Mouse (Mus musculus) monocyte, adult 5-6 weeks (primary cell): ENCODE measurements at regions not wholly inside any gene's neighbourhood (a gene's known extent, or its start where the extent isn't known, plus 50 kb on each side); places are given as distances from the start of the nearest gene placed in this dataset.
"Not testable (repeated sequence)": the region's sequence is repeated elsewhere in the genome, so short reads cannot be mapped to it uniquely, and the experiment has no call there.

ENCODE experiments used
- ATAC-seq: fragments of 153-309, 156-312 bp; replicated peaks from 2 replicates; pipeline ENCODE4 v1.8.0; 2017; ENCODE audit warnings: mild to moderate bottlenecking; ENCODE audit not compliant: low TSS enrichment, insufficient number of reproducible peaks, severe bottlenecking, poor library complexity, low FRiP score

- no peak for ATAC-seq
These were observed 83.8 kb downstream of the Eif4e start for GRCm38 (mm10) chr3:138609749-138610148.

GRCm38 (mm10) chr3:138612884-138613653 is 87.1 kb downstream of the Eif4e start:
- ATAC-seq: no peak

- no peak for ATAC-seq
These were observed 87.7 kb downstream of the Eif4e start for GRCm38 (mm10) chr3:138613680-138614079.

GRCm38 (mm10) chr3:138614899-138615298 is 88.9 kb downstream of the Eif4e start:
- ATAC-seq: no peak

- ATAC-seq: no peak
These were observed 94.3 kb downstream of the Eif4e start for GRCm38 (mm10) chr3:138620263-138620662.

- ATAC-seq: no peak
These were observed 98.1 kb downstream of the Eif4e start for GRCm38 (mm10) chr3:138624128-138624527.

- no peak for ATAC-seq
These were observed 100.3 kb downstream of the Eif4e start for GRCm38 (mm10) chr3:138626230-138626629.

- no peak for ATAC-seq
These were observed 104.3 kb downstream of the Eif4e start for GRCm38 (mm10) chr3:138630231-138630630.

GRCm38 (mm10) chr3:138632086-138632485 is 106.1 kb downstream of the Eif4e start:
- ATAC-seq: no peak

GRCm38 (mm10) chr3:138642026-138642425 is 100.0 kb upstream of the Tspan5 start:
- ATAC-seq: peak; percentile 47; the same call in 1 of the 2 replicates

GRCm38 (mm10) chr3:138643951-138644285 is 98.1 kb upstream of the Tspan5 start:
- ATAC-seq: no peak

GRCm38 (mm10) chr3:138644286-138644951 is 97.6 kb upstream of the Tspan5 start:
- no peak for ATAC-seq

GRCm38 (mm10) chr3:138645320-138645719 is 96.7 kb upstream of the Tspan5 start:
- ATAC-seq: no peak

- ATAC-seq: no peak
These were observed 92.3 kb upstream of the Tspan5 start for GRCm38 (mm10) chr3:138649699-138650098.

GRCm38 (mm10) chr3:138650671-138651070 is 91.3 kb upstream of the Tspan5 start:
- not testable (repeated sequence) for ATAC-seq

GRCm38 (mm10) chr3:138651361-138652205 is 90.4 kb upstream of the Tspan5 start:
- no peak for ATAC-seq

- no peak for ATAC-seq
These were observed 89.8 kb upstream of the Tspan5 start for GRCm38 (mm10) chr3:138652206-138652605.

GRCm38 (mm10) chr3:138652685-138653084 is 89.3 kb upstream of the Tspan5 start:
- no peak for ATAC-seq

GRCm38 (mm10) chr3:138653549-138654246 is 88.3 kb upstream of the Tspan5 start:
- ATAC-seq: no peak
